Mouse (Mus musculus) heart, adult 2 months (tissue): ENCODE data around the gene Otud4. TPM values are rescaled to one million over a fixed set of nuclear protein-coding genes. Genes with fewer than 3 reads are reported as not detected.
A peak's percentile ranks its signal among the peaks of the same experiment; 100 is the strongest.

ENCODE experiments used
- DNase-seq, 2 experiments: peaks; one replicate each; pipeline ENCODE4 v3.0.0; 2021
- H3K27ac ChIP-seq: fragments of 200-600 bp; 2 replicates; pipeline ENCODE4 v1.8.1; 2022
- H3K27me3 ChIP-seq: fragments of 200-500 bp; 2 replicates; pipeline ENCODE4 v1.6.1; 2012; ENCODE audit warnings: mild to moderate bottlenecking, low read length, inconsistent platforms, mixed read lengths; ENCODE audit not compliant: control insufficient read depth, insufficient read depth
- H3K36me3 ChIP-seq: fragments of 200-500 bp; 2 replicates; pipeline ENCODE4 v1.6.1; 2012; ENCODE audit warnings: low read length, inconsistent platforms; ENCODE audit not compliant: control insufficient read depth, insufficient read depth
- H3K4me1 ChIP-seq: fragments of 200-500 bp; 2 replicates; pipeline ENCODE4 v1.6.1; 2011; ENCODE audit warnings: low read length; ENCODE audit not compliant: control insufficient read depth, insufficient read depth
- H3K4me3 ChIP-seq: fragments of 200-600 bp; 2 replicates; pipeline ENCODE4 v1.8.1; 2022
- H3K79me2 ChIP-seq: fragments of 200-500 bp; replicated peaks from 2 replicates; pipeline ENCODE4 v1.6.1; 2012; ENCODE audit warnings: mild to moderate bottlenecking, inconsistent platforms, low read length, moderate library complexity, mixed read lengths; ENCODE audit not compliant: control insufficient read depth, insufficient read depth
- H3K9ac ChIP-seq: fragments of 200-500 bp; 2 replicates; pipeline ENCODE4 v1.6.1; 2012; ENCODE audit warnings: low read depth, mild to moderate bottlenecking, control low read depth, inconsistent platforms, low read length, mixed read lengths
- CTCF ChIP-seq: fragments of 200-600 bp; IDR thresholded peaks from 2 replicates; pipeline ENCODE4 v1.8.1; 2022; ENCODE audit warnings: antibody characterized with exemption, mild to moderate bottlenecking, moderate library complexity
- EP300 ChIP-seq: fragments of 200-500 bp; IDR thresholded peaks from 2 replicates; pipeline ENCODE4 v1.6.1; 2011; ENCODE audit warnings: low read depth, low read length, control low read depth; ENCODE audit not compliant: insufficient read depth
- POLR2A ChIP-seq: fragments of 200-500 bp; IDR thresholded peaks from 2 replicates; pipeline ENCODE4 v1.6.1; 2011; ENCODE audit warnings: mild to moderate bottlenecking, low read depth, low read length, control low read depth; ENCODE audit not compliant: insufficient read depth
- WGBS: fragments of 180-500 bp; shearing (Covaris S2); methylation state at CpG from one replicate; pipeline ENCODE4 v1.1.7; 2018; 5-methylcytosine and 5-hydroxymethylcytosine counted together
- intact Hi-C: fragments of 180-260 bp; cut with DNase I; formaldehyde crosslinking; loops from one replicate; pipeline ENCODE4 v1.15.1; 2025
- polyA plus RNA-seq: library from polyadenylated mRNA; depleted of rRNA; stranded (reverse); fragments of >200 nt; gene quantifications from 2 replicates; pipeline ENCODE4 v1.2.3, GENCODE M21; 2012
- total RNA-seq, 2 experiments: library from RNA; stranded (reverse); gene quantifications; 2 replicates each; pipeline ENCODE4 v1.2.3; 2021

Gene Otud4
- total and polyA plus RNA-seq, 3 experiments = 19.1 to 49.0 (median 43.9) TPM

GRCm38 (mm10) chr8:79635491-79635890 is 3.9 kb upstream of the Otud4 start:
- DNase-seq = no peak
- H3K27me3 ChIP-seq = no peaks in the 10 kb centered on the region
- no peaks in the 10 kb centered on the region for H3K36me3 ChIP-seq
- intact Hi-C loops = loop anchor here (5.0 kb wide), 1 partner anchor 48 kb away; no protein-coding TSS in a partner anchor
- no peaks in the 10 kb centered on the region for H3K79me2 ChIP-seq
- no peak overlapping the region for H3K9ac ChIP-seq
- TF ChIP-seq EP300 = no peak
- TF ChIP-seq CTCF = no peak
- no peak for TF ChIP-seq POLR2A
- 100% methylated on average over 1 of the region's 1 CpGs for WGBS
- H3K27ac ChIP-seq = no peak overlapping the region
- no peaks in the 10 kb centered on the region for H3K4me1 ChIP-seq
- no peak overlapping the region for H3K4me3 ChIP-seq

- H3K27ac ChIP-seq = no peak overlapping the region
- no peaks in the 10 kb centered on the region for H3K27me3 ChIP-seq
- peaks cover 3% of the 10 kb centered on the region for H3K36me3 ChIP-seq
- no peak overlapping the region for H3K4me3 ChIP-seq
- no peak for DNase-seq
- H3K9ac ChIP-seq = no peak overlapping the region
- TF ChIP-seq CTCF (no peak), POLR2A (no peak), EP300 (no peak)
- WGBS = 56% methylated on average over 1 of the region's 1 CpGs
- H3K79me2 ChIP-seq = no peaks in the 10 kb centered on the region
- intact Hi-C loops = loop anchor here (5.0 kb wide), 1 partner anchor 49 kb away; no protein-coding TSS in a partner anchor
- H3K4me1 ChIP-seq = no peaks in the 10 kb centered on the region
Observed at GRCm38 (mm10) chr8:79636151-79636550, 3.3 kb upstream of the Otud4 start.

GRCm38 (mm10) chr8:79637237-79637636 is 2.2 kb upstream of the Otud4 start:
- no peak overlapping the region for H3K4me3 ChIP-seq
- peaks cover 10% of the 10 kb centered on the region for H3K36me3 ChIP-seq
- 87% methylated on average over 3 of the region's 3 CpGs for WGBS
- H3K4me1 ChIP-seq = peaks cover 3% of the 10 kb centered on the region; the same call in 1 of the 2 replicates
- H3K27ac ChIP-seq = no peak overlapping the region
- H3K79me2 ChIP-seq = peaks cover 1% of the 10 kb centered on the region; the same call in 1 of the 2 replicates
- no peak for DNase-seq
- H3K9ac ChIP-seq = no peak overlapping the region
- intact Hi-C loops = loop anchor here (5.0 kb wide), 1 partner anchor 50 kb away; no protein-coding TSS in a partner anchor
- H3K27me3 ChIP-seq = no peaks in the 10 kb centered on the region
- TF ChIP-seq POLR2A = no peak
- TF ChIP-seq EP300 = no peak
- no peak for TF ChIP-seq CTCF

GRCm38 (mm10) chr8:79638001-79638706 is 1.3 kb upstream of the Otud4 start:
- Histone ChIP-seq H3K36me3 (peaks cover 14% of the 10 kb centered on the region), H3K4me3 (peak overlapping the region; percentile 95), H3K4me1 (peaks cover 3% of the 10 kb centered on the region; the same call in 1 of the 2 replicates), H3K9ac (no peak overlapping the region; the same call in 1 of the 2 replicates), H3K27ac (peak overlapping the region; percentile 95), H3K27me3 (no peaks in the 10 kb centered on the region), H3K79me2 (peaks cover 3% of the 10 kb centered on the region; the same call in 1 of the 2 replicates)
- intact Hi-C loops = loop anchor here (2.0 to 5.0 kb wide), 2 partner anchors 51 to 73 kb away; partner anchors contain the start of genes Abce1 and Anapc10
- DNase-seq = no peak
- 4% methylated on average over 11 of the region's 11 CpGs for WGBS
- no peak for TF ChIP-seq CTCF
- TF ChIP-seq EP300 = no peak
- TF ChIP-seq POLR2A = no peak

- H3K27ac ChIP-seq = peak overlapping the region; percentile 95
- TF ChIP-seq CTCF (0 out of 2 replicates have a peak, but pooled peaks have one; percentile 9), POLR2A (peak; percentile 80), EP300 (peak; percentile 43; the same call in 1 of the 2 replicates)
- WGBS = under 1% methylated on average over 77 of the region's 77 CpGs
- peak overlapping the region; percentile 95 for H3K4me3 ChIP-seq
- intact Hi-C loops = loop anchor here (1.0 to 5.0 kb wide), 3 partner anchors 52 to 344 kb away; partner anchors contain the start of genes Abce1 and Anapc10
- H3K27me3 ChIP-seq = no peaks in the 10 kb centered on the region
- peaks cover 3% of the 10 kb centered on the region; the same call in 1 of the 2 replicates for H3K4me1 ChIP-seq
- DNase-seq = peak; percentile 98 to 100
- H3K79me2 ChIP-seq = peaks cover 3% of the 10 kb centered on the region
- peak overlapping the region; percentile 83 for H3K9ac ChIP-seq
- H3K36me3 ChIP-seq = peaks cover 15% of the 10 kb centered on the region
Observed at GRCm38 (mm10) chr8:79638707-79639549, 490 bp upstream of the Otud4 start.
